Mouse (Mus musculus) liver, adult 2 months (tissue): ENCODE measurements at regions not wholly inside any gene's neighbourhood (a gene's known extent, or its start where the extent isn't known, plus 50 kb on each side); places are given as distances from the start of the nearest gene placed in this dataset.

ENCODE experiments used
- CTCF ChIP-seq: fragments of 200-500 bp; IDR thresholded peaks from 2 replicates; pipeline ENCODE4 v1.5.1; 2011; ENCODE audit warnings: low read depth, low read length, control low read depth
- POLR2A ChIP-seq: fragments of 200-500 bp; IDR thresholded peaks from 2 replicates; pipeline ENCODE4 v1.6.1; 2011; ENCODE audit warnings: low read length, control low read depth; ENCODE audit not compliant: insufficient read depth; ENCODE audit errors: extremely low read depth

DNA sequence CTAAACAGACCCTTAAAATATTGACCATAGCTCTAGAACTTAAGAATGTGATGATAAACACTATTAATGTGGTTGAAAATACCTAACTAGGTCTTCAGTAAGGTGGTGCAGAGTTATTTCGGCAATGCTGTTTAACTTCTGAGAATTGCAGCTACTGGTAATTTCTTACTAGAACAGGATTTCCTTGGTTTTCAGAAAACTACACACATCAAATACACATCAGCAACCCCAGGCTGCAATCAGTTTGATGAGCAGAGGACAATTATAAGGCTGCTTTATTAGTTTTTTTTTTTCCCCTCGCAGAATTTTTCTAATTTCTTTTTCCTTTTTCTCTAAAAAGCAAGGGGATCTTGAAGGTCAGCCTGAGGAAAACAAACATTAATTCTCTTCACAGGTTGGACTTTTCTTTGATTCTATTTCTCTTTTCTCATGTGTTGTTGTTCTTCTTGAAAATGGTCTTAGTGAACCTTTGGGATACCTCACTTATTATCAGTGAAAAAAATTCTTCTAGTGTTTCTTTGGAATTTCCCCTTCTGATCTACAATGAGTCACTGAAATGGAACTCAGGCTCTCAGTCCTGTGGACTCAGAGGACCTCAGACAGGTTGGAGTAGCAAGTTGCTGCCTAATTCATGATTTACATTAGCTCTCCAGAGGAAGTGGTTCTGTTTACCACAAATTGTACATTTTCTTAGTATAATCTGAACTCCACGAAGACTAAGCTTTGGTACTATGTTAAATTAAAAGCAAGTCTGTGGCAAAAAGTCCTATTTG is 194.9 kb upstream of the Klf6 start:
- no peak for TF ChIP-seq POLR2A
- no peak for TF ChIP-seq CTCF
